Mouse (Mus musculus) olfactory bulb, adult 2 months (tissue): ENCODE measurements at regions not wholly inside any gene's neighbourhood (a gene's known extent, or its start where the extent isn't known, plus 50 kb on each side); places are given as distances from the start of the nearest gene placed in this dataset.

Experiments used
- CTCF ChIP-seq: fragments of 200-500 bp; IDR thresholded peaks from 2 replicates; pipeline ENCODE4 v1.5.1; 2012; ENCODE audit warnings: low read depth, mild to moderate bottlenecking, low read length, moderate library complexity; ENCODE audit not compliant: insufficient read depth
- POLR2A ChIP-seq: fragments of 200-500 bp; IDR thresholded peaks from 2 replicates; pipeline ENCODE4 v1.6.1; 2012; ENCODE audit warnings: mild to moderate bottlenecking, low read depth, low read length, moderate library complexity; ENCODE audit not compliant: insufficient read depth

- TF ChIP-seq CTCF (no peak), POLR2A (no peak)
These were observed 624.8 kb upstream of the Gm21961 start for GRCm38 (mm10) chr15:65639484-65639883.
